Mouse (Mus musculus) kidney, adult 2 months (tissue): ENCODE data around the gene Sgca.

Experiments
- CTCF ChIP-seq: fragments of 200-500 bp; conservative IDR thresholded peaks from 2 replicates; pipeline ENCODE4 v1.5.1; 2011; ENCODE audit warnings: low read depth, mild to moderate bottlenecking, control low read depth, low read length, moderate library complexity, mixed read lengths; ENCODE audit not compliant: insufficient read depth, insufficient read length
- POLR2A ChIP-seq: fragments of 200-500 bp; IDR thresholded peaks from one replicate; pipeline ENCODE4 v1.6.1; 2011; ENCODE audit warnings: low read depth, low read length, control low read depth

DNA sequence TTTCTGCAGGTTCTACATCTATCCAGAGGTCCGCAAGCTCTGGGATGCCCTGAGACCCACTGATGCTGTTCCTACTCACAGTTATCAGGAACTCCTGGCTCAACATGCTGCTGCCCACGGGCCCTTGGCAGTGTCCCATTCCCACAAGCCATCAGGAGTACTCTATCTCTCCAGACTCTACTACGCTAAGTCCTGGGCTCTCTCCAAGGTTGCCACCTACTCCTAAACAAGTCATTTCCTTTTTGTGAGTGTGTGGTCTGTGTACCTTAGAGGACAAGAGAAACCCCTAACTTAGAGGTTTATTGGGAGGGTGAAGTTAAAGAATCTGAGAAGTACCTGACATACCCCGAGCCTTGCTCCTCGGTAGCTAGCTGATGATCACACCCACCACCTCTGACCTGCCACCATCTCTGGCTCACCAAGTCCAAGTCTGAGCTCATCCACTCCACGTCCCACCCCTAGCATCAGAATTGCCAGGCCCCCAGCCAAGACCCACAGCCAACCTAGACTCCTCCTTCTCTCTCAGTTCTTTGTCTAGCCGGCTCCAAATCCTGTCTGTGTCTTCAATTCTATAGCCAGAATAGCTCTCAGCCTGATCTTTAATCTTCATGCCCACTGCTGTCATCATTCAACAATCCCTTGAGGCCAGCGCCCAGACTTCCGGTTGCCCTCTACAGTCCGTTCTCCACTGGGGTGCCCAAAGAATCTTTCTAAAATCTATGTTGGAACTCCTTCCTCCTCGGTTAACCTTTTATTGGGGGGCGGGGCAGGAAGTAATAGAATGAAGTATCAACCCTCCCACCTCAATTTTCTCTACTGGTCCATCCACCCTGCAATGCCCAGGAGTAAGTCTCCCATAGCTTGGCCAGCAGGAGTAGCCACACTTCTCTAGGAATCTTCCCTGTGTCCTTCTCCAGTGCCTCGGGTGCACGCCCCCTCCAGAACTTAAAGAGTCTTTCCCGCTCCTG lies 32.8 kb upstream of the Sgca start:
- no peak for TF ChIP-seq POLR2A
- no peak for TF ChIP-seq CTCF
